Mouse (Mus musculus) inflammation-experienced regulatory T-cells, adult 16 weeks (primary cell): Measurements from ENCODE around the gene Ptchd3. TPM values are rescaled to one million over a fixed set of nuclear protein-coding genes. Genes with fewer than 3 reads are reported as not detected.

ENCODE experiments used
- polyA plus RNA-seq: library from polyadenylated mRNA; unstranded; fragments of 100-300 nt; shearing (Covaris generic); gene quantifications from one replicate; pipeline ENCODE4 v1.2.1, GENCODE M21; 2017

The Ptchd3 gene
- not detected for polyA plus RNA-seq

GRCm38 (mm10) chr11:121829947-121830346 lies at the start of gene Ptchd3:
TSS of gene Ptchd3 (plus strand) at chr11:121830247.

Other genes starting within 250 kb of the Ptchd3 start
- gene B3gntl1, start 157.1 kb upstream of the Ptchd3 start, polyA plus RNA-seq = 17.7 TPM
- 0.87 TPM for gene Metrnl, start 128.7 kb upstream of the Ptchd3 start, polyA plus RNA-seq